Mouse (Mus musculus): ENCODE data around the gene Itga4.

DNA sequence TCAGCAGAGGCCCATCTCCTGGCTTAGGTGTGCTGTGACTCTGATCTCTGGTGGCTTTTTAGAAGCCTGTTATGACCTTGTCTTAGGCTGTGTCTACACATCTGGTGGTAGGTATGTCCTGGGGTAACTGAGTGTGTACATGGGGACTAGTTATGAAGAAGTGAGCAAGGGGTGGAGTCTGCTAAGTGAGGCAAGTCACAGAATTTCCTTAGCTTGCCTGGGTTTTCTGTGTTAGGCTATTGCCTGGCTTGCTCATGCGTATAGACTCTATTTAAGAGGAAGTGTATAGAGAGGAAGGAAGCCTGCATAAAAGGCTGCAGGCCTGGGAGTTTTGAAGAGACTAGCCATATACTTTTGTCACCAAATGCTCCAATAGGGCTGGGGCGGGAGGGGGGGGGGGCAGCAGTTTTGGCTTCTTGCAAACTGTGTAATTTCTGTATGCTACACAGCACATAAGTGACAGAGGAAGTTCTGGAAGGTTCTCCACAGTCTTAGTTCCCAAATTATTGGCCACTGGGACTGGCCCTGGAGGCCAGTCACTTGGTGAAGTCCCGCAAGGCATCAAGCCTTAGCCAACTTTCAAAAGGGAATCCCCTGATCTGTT is 536 bp upstream of the Itga4 start:
- no peak for TF ChIP-seq CTCF (IDR thresholded peaks at IDR 0.05; ENCODE audit: extremely low read depth, insufficient read depth, insufficient read length, insufficient replicate concordance)
- peak; percentile 60; the same call in 1 of the 2 replicates for TF ChIP-seq POLR2A (IDR thresholded peaks at IDR 0.05; ENCODE audit: low read depth, low read length)

Measured in spleen, adult 2 months (tissue).